Mouse (Mus musculus): ENCODE measurements at regions not wholly inside any gene's neighbourhood (a gene's known extent, or its start where the extent isn't known, plus 50 kb on each side); places are given as distances from the start of the nearest gene placed in this dataset.

- 59% methylated on average over 3 of the region's 3 CpGs for WGBS
- no peak overlapping the region for H3K27ac ChIP-seq
- no peak for ATAC-seq (ENCODE audit: low FRiP score, low read depth)
These were observed 633.7 kb downstream of the Inhba start for GRCm38 (mm10) chr13:16645311-16645710.

GRCm38 (mm10) chr13:16646056-16646455 lies 634.4 kb downstream of the Inhba start:
- H3K9me3 ChIP-seq, result no peaks in the 10 kb centered on the region
- no peak overlapping the region for H3K4me2 ChIP-seq (replicated peaks)
- H3K4me3 ChIP-seq, result no peak overlapping the region
- H3K4me1 ChIP-seq, result peaks cover 6% of the 10 kb centered on the region
- no peak for ATAC-seq (ENCODE audit: low FRiP score, low read depth)
- H3K27me3 ChIP-seq, result no peaks in the 10 kb centered on the region
- no peak overlapping the region for H3K27ac ChIP-seq
- H3K36me3 ChIP-seq, result no peaks in the 10 kb centered on the region
- H3K9ac ChIP-seq, result no peak overlapping the region

More at GRCm38 (mm10) chr13:16645311-16645710, 633.7 kb downstream of the Inhba start:
- no peaks in the 10 kb centered on the region for H3K9me3 ChIP-seq
- no peaks in the 10 kb centered on the region for H3K36me3 ChIP-seq
- no peak overlapping the region for H3K9ac ChIP-seq
- no peak overlapping the region for H3K4me2 ChIP-seq (replicated peaks)
- peaks cover 6% of the 10 kb centered on the region for H3K4me1 ChIP-seq
- H3K4me3 ChIP-seq, result no peak overlapping the region
- H3K27me3 ChIP-seq, result no peaks in the 10 kb centered on the region

DNA sequence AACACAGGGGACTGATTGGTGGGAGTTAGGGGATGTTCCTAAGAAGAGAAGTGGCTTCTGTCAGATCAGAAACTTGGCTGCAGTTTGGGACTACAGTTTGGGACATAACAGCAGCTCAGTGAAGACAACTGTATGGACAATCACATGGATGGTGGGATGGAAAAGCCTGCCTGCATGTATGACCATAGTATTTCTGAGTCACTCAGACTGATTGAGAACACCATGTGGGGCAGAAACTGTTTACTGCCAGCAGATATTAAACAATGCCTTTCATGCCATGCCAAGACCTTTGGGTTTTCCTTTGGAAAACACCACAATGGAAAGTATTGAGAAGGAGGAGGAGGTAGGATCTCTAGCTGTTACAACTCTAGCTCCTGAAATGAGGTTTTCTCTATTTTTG lies 635.0 kb downstream of the Inhba start:
- Histone ChIP-seq H3K27me3 (no peaks in the 10 kb centered on the region), H3K36me3 (no peaks in the 10 kb centered on the region)
- ATAC-seq (ENCODE audit: low FRiP score, low read depth), result no peak

GRCm38 (mm10) chr13:16656110-16656509 lies 644.5 kb downstream of the Inhba start:
- Histone ChIP-seq H3K4me3 (no peak overlapping the region), H3K27ac (no peak overlapping the region), H3K4me1 (0 out of 2 replicates have a peak, but pooled peaks cover 5% of the 10 kb centered on the region), H3K4me2 (replicated peaks) (no peak overlapping the region), H3K9me3 (no peaks in the 10 kb centered on the region), H3K9ac (no peak overlapping the region), H3K27me3 (no peaks in the 10 kb centered on the region), H3K36me3 (no peaks in the 10 kb centered on the region)
- WGBS, result 73% methylated on average over 4 of the region's 4 CpGs
- no peak for ATAC-seq (ENCODE audit: low FRiP score, low read depth)

More for the DNA sequence above, 635.0 kb downstream of the Inhba start:
- Histone ChIP-seq H3K27ac (no peak overlapping the region), H3K9me3 (no peaks in the 10 kb centered on the region), H3K9ac (no peak overlapping the region), H3K4me1 (peaks cover 6% of the 10 kb centered on the region), H3K4me2 (replicated peaks) (no peak overlapping the region), H3K4me3 (no peak overlapping the region)

- Histone ChIP-seq H3K4me1 (0 out of 2 replicates have a peak, but pooled peaks cover 5% of the 10 kb centered on the region), H3K27ac (no peak overlapping the region), H3K4me3 (no peak overlapping the region), H3K4me2 (replicated peaks) (no peak overlapping the region), H3K9me3 (no peaks in the 10 kb centered on the region), H3K36me3 (no peaks in the 10 kb centered on the region), H3K9ac (no peak overlapping the region), H3K27me3 (no peaks in the 10 kb centered on the region)
- no peak for ATAC-seq (ENCODE audit: low FRiP score, low read depth)
- WGBS, result 71% methylated on average over 6 of the region's 6 CpGs
These were observed 648.2 kb downstream of the Inhba start for GRCm38 (mm10) chr13:16659894-16660293.

DNA sequence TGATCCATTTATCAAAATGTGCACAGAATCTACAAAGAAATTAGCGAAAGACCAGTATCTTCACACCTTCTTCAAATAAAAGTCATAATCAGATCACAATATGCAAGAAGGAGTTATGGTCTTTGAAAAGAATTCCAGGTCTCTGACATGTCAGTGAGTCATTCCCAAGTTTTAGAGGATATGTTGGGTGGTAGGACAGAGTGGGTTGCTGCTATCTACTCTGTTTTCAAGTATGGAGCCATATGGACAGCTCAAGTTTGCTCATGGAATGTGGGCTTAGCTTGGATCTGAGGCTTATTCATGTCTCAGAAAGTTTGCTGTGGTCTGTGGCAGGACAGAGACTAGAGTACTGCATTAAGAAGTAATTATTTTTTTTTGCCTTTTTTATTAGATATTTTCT lies 657.0 kb downstream of the Inhba start:
- Histone ChIP-seq H3K27me3 (no peaks in the 10 kb centered on the region), H3K9ac (no peak overlapping the region), H3K27ac (no peak overlapping the region), H3K4me1 (no peaks in the 10 kb centered on the region), H3K4me3 (no peak overlapping the region), H3K9me3 (no peaks in the 10 kb centered on the region), H3K36me3 (no peaks in the 10 kb centered on the region), H3K4me2 (replicated peaks) (no peak overlapping the region)
- no peak for ATAC-seq (ENCODE audit: low FRiP score, low read depth)
- 96% methylated on average over 1 of the region's 1 CpGs for WGBS

DNA sequence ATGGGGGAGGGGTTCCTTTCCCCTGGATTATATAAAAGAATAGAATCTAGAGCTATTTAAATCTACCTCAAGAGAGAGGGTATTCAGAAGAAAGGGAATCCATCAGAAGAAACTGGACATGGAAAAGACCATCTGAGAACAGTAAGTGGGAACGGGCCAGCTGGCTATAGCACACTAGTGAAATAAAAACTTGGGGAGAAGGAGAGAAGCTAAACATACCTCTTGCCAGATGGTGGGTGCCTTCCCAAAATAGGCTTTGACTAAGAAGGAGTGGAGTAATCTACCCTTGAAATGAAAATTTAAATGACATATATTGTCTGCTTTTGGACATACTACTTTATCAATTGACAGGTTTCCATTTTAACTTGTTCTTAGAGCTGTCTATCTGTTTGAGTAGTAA lies 657.6 kb downstream of the Inhba start:
- H3K27ac ChIP-seq, result no peak overlapping the region
- H3K36me3 ChIP-seq, result no peaks in the 10 kb centered on the region
- no peaks in the 10 kb centered on the region for H3K9me3 ChIP-seq
- WGBS, result 83% methylated on average over 1 of the region's 1 CpGs
- H3K9ac ChIP-seq, result no peak overlapping the region
- no peak for ATAC-seq (ENCODE audit: low FRiP score, low read depth)
- no peaks in the 10 kb centered on the region for H3K27me3 ChIP-seq
- no peak overlapping the region for H3K4me2 ChIP-seq (replicated peaks)
- no peaks in the 10 kb centered on the region for H3K4me1 ChIP-seq
- no peak overlapping the region for H3K4me3 ChIP-seq

DNA sequence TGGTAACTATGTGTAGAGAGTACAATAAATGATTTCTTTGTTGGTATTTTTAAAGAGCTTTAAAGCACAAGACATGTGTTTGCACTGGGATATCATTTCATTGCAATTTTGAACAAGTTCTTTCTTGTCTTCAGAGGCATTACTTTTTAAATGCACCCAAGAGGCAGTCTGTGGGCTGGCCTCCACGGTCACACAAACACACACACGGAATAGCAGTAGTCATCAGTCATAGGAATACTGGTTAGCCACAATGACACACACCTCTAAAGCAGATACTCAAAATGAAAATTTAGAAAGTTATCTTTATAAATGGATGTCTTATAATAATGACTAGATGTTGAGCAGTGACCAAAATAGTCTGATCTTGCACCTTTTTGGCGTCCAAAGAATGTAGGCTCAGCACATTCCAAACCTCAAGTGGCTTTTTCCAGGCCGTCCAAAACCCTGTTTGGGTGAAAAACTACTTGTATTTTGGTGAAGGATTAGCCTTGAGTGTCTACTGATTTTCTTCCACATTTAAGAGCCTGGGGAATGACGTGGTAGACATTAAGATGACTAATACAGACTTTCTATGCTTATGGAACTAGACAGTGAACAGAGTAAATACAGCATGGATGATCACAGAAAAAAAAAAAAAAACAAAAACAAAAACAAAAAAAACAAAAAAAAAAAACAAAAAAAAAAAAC lies 658.5 kb downstream of the Inhba start:
- Histone ChIP-seq H3K9ac (no peak overlapping the region), H3K9me3 (no peaks in the 10 kb centered on the region), H3K27me3 (no peaks in the 10 kb centered on the region), H3K4me3 (no peak overlapping the region), H3K36me3 (no peaks in the 10 kb centered on the region), H3K4me1 (no peaks in the 10 kb centered on the region), H3K27ac (no peak overlapping the region), H3K4me2 (replicated peaks) (no peak overlapping the region)
- ATAC-seq (ENCODE audit: low FRiP score, low read depth), result 0 out of 2 replicates have a peak, but pooled peaks have one; percentile 51
- WGBS, result 48% methylated on average over 5 of the region's 5 CpGs

DNA sequence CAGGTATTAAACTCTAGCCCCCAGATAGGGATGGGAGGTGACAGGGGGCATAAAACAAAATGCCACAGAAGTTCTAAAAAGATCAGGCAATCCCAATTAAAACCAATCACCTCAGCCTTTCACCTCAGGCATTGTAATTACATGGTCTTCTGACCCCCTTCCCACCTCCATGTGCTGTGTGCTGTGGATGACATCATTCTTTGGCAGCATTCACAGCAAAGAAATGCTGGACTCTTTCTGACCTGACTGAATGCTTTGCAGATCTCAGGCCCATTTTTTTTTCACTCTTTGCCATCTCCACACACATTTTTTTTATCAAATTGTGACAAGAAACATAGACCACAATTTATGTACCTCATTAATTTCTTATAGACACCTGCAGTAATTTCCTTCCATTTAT lies 659.1 kb downstream of the Inhba start:
- Histone ChIP-seq H3K36me3 (no peaks in the 10 kb centered on the region), H3K9ac (no peak overlapping the region), H3K27me3 (no peaks in the 10 kb centered on the region), H3K9me3 (no peaks in the 10 kb centered on the region), H3K4me3 (no peak overlapping the region), H3K4me2 (replicated peaks) (no peak overlapping the region), H3K27ac (no peak overlapping the region), H3K4me1 (no peaks in the 10 kb centered on the region)
- ATAC-seq (ENCODE audit: low FRiP score, low read depth), result no peak; the same call in 1 of the 2 replicates

DNA sequence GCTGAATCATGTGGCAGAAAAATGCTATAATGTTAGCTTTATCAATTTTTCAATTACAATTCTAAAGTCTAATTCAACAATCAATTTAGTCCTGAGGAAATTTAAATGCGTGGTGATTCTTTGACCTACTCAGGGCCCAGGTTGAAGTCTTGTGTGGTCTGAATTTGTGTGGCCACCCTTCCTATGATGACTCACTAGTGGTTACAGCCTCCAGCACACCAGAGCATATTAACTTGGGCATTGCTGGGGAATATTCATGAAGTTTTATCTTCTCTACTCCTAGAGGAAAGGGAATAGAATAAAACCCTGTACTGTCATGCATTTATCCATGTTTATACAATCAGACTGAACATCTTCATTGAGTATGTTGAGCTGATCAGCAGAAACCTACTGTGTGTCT lies 665.2 kb downstream of the Inhba start:
- no peak overlapping the region for H3K4me3 ChIP-seq
- H3K27me3 ChIP-seq, result no peaks in the 10 kb centered on the region
- no peak overlapping the region for H3K4me2 ChIP-seq (replicated peaks)
- no peak overlapping the region for H3K9ac ChIP-seq
- H3K4me1 ChIP-seq, result no peaks in the 10 kb centered on the region
- 80% methylated on average over 1 of the region's 1 CpGs for WGBS
- H3K9me3 ChIP-seq, result no peaks in the 10 kb centered on the region
- no peaks in the 10 kb centered on the region for H3K36me3 ChIP-seq
- no peak overlapping the region for H3K27ac ChIP-seq
- no peak for ATAC-seq (ENCODE audit: low FRiP score, low read depth)

DNA sequence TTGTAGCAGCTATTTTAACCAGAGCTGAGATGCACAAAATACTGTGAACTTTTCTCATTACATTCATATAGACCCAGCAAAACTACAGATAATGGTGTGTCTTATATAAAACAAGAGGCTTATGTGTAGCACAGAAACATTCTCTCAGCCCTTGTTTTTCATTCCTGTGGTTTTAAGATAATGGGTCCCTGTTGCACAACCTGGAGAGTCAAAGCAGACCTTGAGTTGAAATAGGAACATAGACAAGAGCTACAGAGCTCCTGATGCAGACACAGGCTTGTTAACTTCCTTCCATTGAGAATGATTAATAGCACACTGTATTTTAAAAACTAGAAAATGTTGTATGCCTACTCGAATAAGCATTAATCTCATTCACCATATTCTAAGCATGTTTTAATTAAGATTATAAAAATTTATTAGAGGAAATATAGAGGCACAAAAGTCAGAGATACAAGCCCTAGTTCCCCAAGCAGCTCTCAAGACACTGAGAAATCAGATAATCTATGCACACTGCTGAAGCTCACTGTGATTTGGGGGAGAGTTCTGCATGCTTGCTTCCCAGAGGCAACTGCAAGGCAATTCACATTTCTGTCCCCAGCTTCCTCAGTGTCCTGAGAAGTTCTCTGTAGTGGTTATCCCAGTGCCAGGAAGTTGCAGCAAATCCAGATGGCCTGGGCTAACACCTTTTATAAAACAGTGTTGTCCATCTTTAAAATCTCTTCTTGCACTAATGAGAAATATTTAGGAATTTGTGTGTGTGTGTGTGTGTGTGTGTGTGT lies 666.8 kb downstream of the Inhba start:
- Histone ChIP-seq H3K27me3 (no peaks in the 10 kb centered on the region), H3K4me1 (no peaks in the 10 kb centered on the region), H3K27ac (no peak overlapping the region), H3K36me3 (no peaks in the 10 kb centered on the region), H3K4me3 (no peak overlapping the region), H3K9ac (no peak overlapping the region), H3K9me3 (no peaks in the 10 kb centered on the region), H3K4me2 (replicated peaks) (no peak overlapping the region)
- ATAC-seq (ENCODE audit: low FRiP score, low read depth), result no peak
- 40% methylated on average over 1 of the region's 1 CpGs for WGBS

GRCm38 (mm10) chr13:16694201-16694600 lies 682.5 kb downstream of the Inhba start:
- Histone ChIP-seq H3K4me3 (no peak overlapping the region), H3K4me2 (replicated peaks) (no peak overlapping the region), H3K9ac (no peak overlapping the region), H3K4me1 (no peaks in the 10 kb centered on the region), H3K27ac (no peak overlapping the region), H3K27me3 (no peaks in the 10 kb centered on the region), H3K9me3 (no peaks in the 10 kb centered on the region), H3K36me3 (no peaks in the 10 kb centered on the region)
- WGBS, result 83% methylated on average over 1 of the region's 1 CpGs
- no peak for ATAC-seq (ENCODE audit: low FRiP score, low read depth)
